Mouse (Mus musculus) gastrocnemius, postnatal 10 days (tissue): Measurements from ENCODE around the gene Ttpal. TPM values are rescaled to one million over a fixed set of nuclear protein-coding genes. Genes with fewer than 3 reads are reported as not detected.
"Not testable (repeated sequence)": the region's sequence is repeated elsewhere in the genome, so short reads cannot be mapped to it uniquely, and the experiment has no call there.

Experiments used
- DNase-seq: peaks from one replicate; pipeline ENCODE4 v3.0.0; 2021; ENCODE audit warnings: mixed read lengths
- total RNA-seq, 2 experiments: library from RNA; stranded (reverse); gene quantifications; 2 replicates each; pipeline ENCODE4 v1.2.3; 2021

Gene Ttpal
- total RNA-seq, 2 experiments from 2014 or later, result 7.6 to 13.8 TPM

- DNase-seq, result no peak
Measured at GRCm38 (mm10) chr2:163631223-163631622, 29.1 kb downstream of the Ttpal start.

- DNase-seq, result no peak
Measured at GRCm38 (mm10) chr2:163631715-163632114, 29.6 kb downstream of the Ttpal start.

GRCm38 (mm10) chr2:163634211-163634610, 32.1 kb downstream of the Ttpal start:
- DNase-seq, result no peak

GRCm38 (mm10) chr2:163636057-163636456, 33.9 kb downstream of the Ttpal start:
- no peak for DNase-seq

- no peak for DNase-seq
Measured at GRCm38 (mm10) chr2:163637655-163638266, 35.6 kb downstream of the Ttpal start.

GRCm38 (mm10) chr2:163640493-163640892, 38.4 kb downstream of the Ttpal start:
- DNase-seq, result no peak

GRCm38 (mm10) chr2:163641681-163642080, 39.6 kb downstream of the Ttpal start:
- no peak for DNase-seq

GRCm38 (mm10) chr2:163642685-163643575, 40.8 kb downstream of the Ttpal start:
- no peak for DNase-seq

- no peak for DNase-seq
Measured at GRCm38 (mm10) chr2:163643576-163643971, 41.5 kb downstream of the Ttpal start.

- DNase-seq, result no peak
Measured at GRCm38 (mm10) chr2:163644047-163644446, 41.9 kb downstream of the Ttpal start.

- peak; percentile 99 for DNase-seq
Measured at GRCm38 (mm10) chr2:163644575-163645385, 42.7 kb downstream of the Ttpal start, which contains the start of gene Serinc3. TSS of gene Serinc3 (minus strand) at chr2:163645131.

GRCm38 (mm10) chr2:163645700-163646460, 43.8 kb downstream of the Ttpal start:
- DNase-seq, result no peak

- DNase-seq, result no peak
Measured at GRCm38 (mm10) chr2:163646461-163647080, 44.5 kb downstream of the Ttpal start.

- not testable (repeated sequence) for DNase-seq
Measured at GRCm38 (mm10) chr2:163655699-163656098, 53.6 kb downstream of the Ttpal start.

- no peak for DNase-seq
Measured at GRCm38 (mm10) chr2:163657486-163657885, 55.4 kb downstream of the Ttpal start.

- DNase-seq, result peak; percentile 89
Measured at GRCm38 (mm10) chr2:163657975-163658886, 56.1 kb downstream of the Ttpal start, which contains the start of gene Pkig. TSS of gene Pkig (plus strand) at chr2:163658386.

GRCm38 (mm10) chr2:163658941-163659340, 56.8 kb downstream of the Ttpal start:
- no peak for DNase-seq

GRCm38 (mm10) chr2:163659431-163659830, 57.3 kb downstream of the Ttpal start:
- DNase-seq, result no peak

GRCm38 (mm10) chr2:163660103-163660701, 58.1 kb downstream of the Ttpal start:
- DNase-seq, result no peak
